Mouse (Mus musculus): ENCODE measurements around the gene Fam216b.

DNA sequence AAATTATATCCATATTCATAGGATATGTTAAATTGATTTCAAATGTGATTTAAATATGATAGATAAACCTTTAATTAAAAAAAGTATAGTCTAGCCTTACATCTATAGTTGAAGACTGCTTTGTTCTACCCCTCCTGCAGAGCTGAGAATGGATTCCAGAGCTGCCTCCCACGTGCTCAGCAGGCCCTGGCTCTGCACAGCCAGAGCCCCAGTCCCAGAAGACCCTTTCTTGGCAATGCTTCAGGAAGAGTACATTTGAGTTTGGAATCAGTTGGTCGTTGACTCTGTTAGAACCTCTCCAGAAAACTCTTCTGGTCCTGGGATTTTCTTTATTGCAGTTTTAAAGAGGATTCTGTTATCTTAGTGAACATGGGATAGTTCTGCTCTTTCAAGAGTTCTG lies 45.7 kb downstream of the Fam216b start:
- TF ChIP-seq POLR2A (IDR thresholded peaks at IDR 0.05; ENCODE audit: low read depth, low read length) (no peak), CTCF (IDR thresholded peaks at IDR 0.05; ENCODE audit: borderline replicate concordance, insufficient read depth, low read length) (no peak)

Measured in embryonic fibroblast, embryonic 13.5 days (primary cell).